20 mouse cellular contexts compared by ENCODE assay signal in the genomic region with DNA sequence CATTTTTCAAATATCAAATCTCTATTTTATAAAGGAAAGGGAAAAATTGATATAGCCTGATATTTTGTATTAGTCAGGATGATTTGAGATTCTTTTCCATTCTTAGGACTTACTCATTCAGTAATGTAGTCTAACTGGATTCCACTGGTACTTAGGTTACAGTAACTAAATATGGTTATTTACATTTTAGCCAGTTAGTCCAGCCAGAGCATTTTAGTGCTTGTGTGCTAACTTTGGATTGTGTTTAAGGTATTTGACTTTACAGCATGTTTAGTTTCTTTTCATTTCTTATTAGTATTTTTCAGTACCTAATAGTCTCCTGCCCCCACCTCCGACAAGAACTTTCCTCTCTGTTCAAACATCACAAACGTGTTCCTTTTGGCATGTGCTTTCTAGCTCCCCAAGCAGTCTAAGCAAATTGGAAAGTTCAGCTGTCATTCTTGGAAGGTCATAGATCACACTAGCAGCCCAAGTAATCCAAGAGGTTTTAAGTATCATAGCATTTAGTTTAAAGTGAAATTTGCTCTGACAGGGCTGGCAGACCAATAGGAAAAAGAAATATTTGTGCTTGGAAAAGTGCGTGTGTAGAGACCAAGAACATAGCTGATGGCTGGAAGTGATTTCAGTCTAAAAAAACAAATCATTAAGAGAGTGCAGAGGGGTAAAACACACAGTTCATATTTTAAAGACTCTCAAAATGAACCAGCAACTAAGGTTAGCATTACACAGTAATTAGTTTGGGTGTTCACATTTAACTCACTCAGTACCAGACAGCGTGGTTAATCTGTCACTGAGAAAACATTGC. TPM values are rescaled to one million over a fixed set of nuclear protein-coding genes. Genes with fewer than 3 reads are reported as not detected.
A peak's percentile ranks its signal among the peaks of the same experiment; 100 is the strongest.
DNase-seq lines count a peak whose midpoint lies in the region; ATAC-seq and TF ChIP-seq lines count a peak whose summit lies in the region.
"Had no signal": no experiment of that assay in that cellular context is flagged by ENCODE, and none has a peak within 500 bp of the region (broad histone marks: within the 10 kb centered on the region; RNA-seq: fewer than 3 reads in every experiment).

No protein-coding gene starts in this region.

- no peaks in the 10 kb centered on the region for H3K27me3 ChIP-seq in lung, embryonic 16.5 days (ENCODE audit: control insufficient read depth, insufficient read depth, low read depth, low read length)
- H3K27me3 ChIP-seq in limb, embryonic 15.5 days: no peaks in the 10 kb centered on the region
- H3K27me3 ChIP-seq: heart, embryonic 15.5 days had no signal

- no peaks in the 10 kb centered on the region for H3K36me3 ChIP-seq in lung, embryonic 16.5 days (ENCODE audit: control insufficient read depth, insufficient read depth, low read length)
- no peaks in the 10 kb centered on the region for H3K36me3 ChIP-seq in limb, embryonic 15.5 days
- H3K36me3 ChIP-seq: heart, embryonic 15.5 days had no signal

- H3K4me3 ChIP-seq in lung, embryonic 16.5 days (ENCODE audit: low read length): no peak overlapping the region
- no peak overlapping the region for H3K4me3 ChIP-seq in embryonic fibroblast, embryonic 13.5 days (ENCODE audit: insufficient read depth, low read length)
- H3K4me3 ChIP-seq in limb, embryonic 15.5 days: no peak overlapping the region
- H3K4me3 ChIP-seq: heart, embryonic 15.5 days had no signal

- peak; percentile 16 for DNase-seq in embryo, embryonic 10 days (ENCODE audit: low spot score)
- no peak for DNase-seq in embryo, embryonic 9.5 days (ENCODE audit: extremely low spot score)
- DNase-seq in lung, postnatal 14 days: no peak
- no peak for DNase-seq in urinary bladder, postnatal 10 days (ENCODE audit: low spot score)
- no peak for DNase-seq in testis, postnatal 14 days (ENCODE audit: low spot score)
- DNase-seq: adrenal gland, adult 8-10 months; cerebellum, postnatal 36 days; heart, adult 18-20 months; kidney, adult 11 months; kidney, postnatal 36 days; layer of hippocampus, adult 9-11 months; right cerebral cortex, postnatal 25 days had no signal

- H3K9me3 ChIP-seq in lung, embryonic 16.5 days (ENCODE audit: control insufficient read depth, low read length): no peaks in the 10 kb centered on the region
- H3K9me3 ChIP-seq in limb, embryonic 15.5 days: no peaks in the 10 kb centered on the region
- H3K9me3 ChIP-seq: G1E; heart, embryonic 15.5 days had no signal

- H3K4me2 ChIP-seq in lung, embryonic 16.5 days (ENCODE audit: low read depth, low read length): peak overlapping the region; percentile 18; the same call in 1 of the 2 replicates
- H3K4me2 ChIP-seq in limb, embryonic 15.5 days: no peak overlapping the region
- H3K4me2 ChIP-seq: heart, embryonic 15.5 days; midbrain, embryonic 11.5 days had no signal

- 30% methylated on average over 4 of the region's 4 CpGs for WGBS in lung, embryonic 16.5 days
- WGBS in limb, embryonic 15.5 days: 20% methylated on average over 4 of the region's 4 CpGs

- peak overlapping the region; percentile 68 for H3K27ac ChIP-seq in lung, embryonic 16.5 days (ENCODE audit: low read length)
- peak overlapping the region; percentile 100 for H3K27ac ChIP-seq in embryonic fibroblast, embryonic 13.5 days (ENCODE audit: insufficient read depth, low read length)
- no peak overlapping the region for H3K27ac ChIP-seq in limb, embryonic 15.5 days
- H3K27ac ChIP-seq: heart, embryonic 15.5 days; hindbrain, postnatal 0 days had no signal

- no peak overlapping the region for H3K9ac ChIP-seq in lung, embryonic 16.5 days (ENCODE audit: low read length)
- H3K9ac ChIP-seq in limb, embryonic 15.5 days: no peak overlapping the region
- H3K9ac ChIP-seq: heart, embryonic 15.5 days had no signal

- TF ChIP-seq POLR2A in embryonic fibroblast, embryonic 13.5 days (IDR thresholded peaks at IDR 0.05; ENCODE audit: low read depth, low read length): no peak

- ATAC-seq in lung, embryonic 16.5 days (ENCODE audit: low read depth): peak; percentile 64
- peak; percentile 76; the same call in 1 of the 2 replicates for ATAC-seq in limb, embryonic 15.5 days (ENCODE audit: insufficient number of reproducible peaks, low FRiP score, low TSS enrichment, low read depth)
- ATAC-seq: CD4-positive, CD25-positive, alpha-beta regulatory T cell, adult 4 months; hindbrain, postnatal 0 days had no signal

- TF ChIP-seq CTCF in embryonic fibroblast, embryonic 13.5 days (IDR thresholded peaks at IDR 0.05; ENCODE audit: borderline replicate concordance, insufficient read depth, low read length): no peak

- peaks cover 11% of the 10 kb centered on the region for H3K4me1 ChIP-seq in lung, embryonic 16.5 days (replicated peaks; ENCODE audit: control insufficient read depth, insufficient read depth, low read length)
- peaks cover 4% of the 10 kb centered on the region; the same call in 1 of the 2 replicates for H3K4me1 ChIP-seq in embryonic fibroblast, embryonic 13.5 days (ENCODE audit: control insufficient read depth, insufficient read depth, low read length)
- no peaks in the 10 kb centered on the region for H3K4me1 ChIP-seq in limb, embryonic 15.5 days
- H3K4me1 ChIP-seq: heart, embryonic 15.5 days had no signal

RNA-seq across cellular contexts. Expression of gene Scyl3, which starts 21.7 kb away (rescaled TPM):
- 14.5 and 17.1 TPM in 2 replicates for polyA plus RNA-seq in lung, embryonic 16.5 days (2015; fragmentation: Nextera tagmentation; extraction: Ambion mirVana)
- polyA plus RNA-seq in embryonic fibroblast, embryonic 13.5 days (2011; ENCODE audit: insufficient read length, low read depth, missing spikeins): 21.7 TPM in 2 replicates
- 15.6 and 18.4 TPM in 2 replicates for polyA plus RNA-seq in limb, embryonic 15.5 days (2015; fragmentation: Nextera tagmentation; extraction: Ambion mirVana)
